Mouse (Mus musculus) layer of hippocampus, postnatal 10 days (tissue): Measurements from ENCODE around the gene Ppargc1a. TPM values are rescaled to one million over a fixed set of nuclear protein-coding genes. Genes with fewer than 3 reads are reported as not detected.
A peak's percentile ranks its signal among the peaks of the same experiment; 100 is the strongest.

ENCODE experiments used
- DNase-seq, 2 experiments: peaks; one replicate each; pipeline ENCODE4 v3.0.0; 2021; ENCODE audit warnings: low spot score in 2 of 2
- long read RNA-seq: library from polyadenylated mRNA; stranded (forward); transcript quantifications from one replicate; pipeline ENCODE4 v2.0.0, GENCODE M21; 2023
- total RNA-seq, 2 experiments: library from RNA; stranded (reverse); gene quantifications; 2 replicates each; pipeline ENCODE4 v1.2.3; 2021

Ppargc1a gene
- 10 to 100 TPM; 41.0 to 49.1 TPM for total RNA-seq
- long read RNA-seq, full-length matches to known transcripts = 1 of 11 reads
- long read RNA-seq, partial matches to known transcripts = 4 of 11 reads
- long read RNA-seq, other reads (novel, unspliced or antisense) = 6 of 11 reads

DNA sequence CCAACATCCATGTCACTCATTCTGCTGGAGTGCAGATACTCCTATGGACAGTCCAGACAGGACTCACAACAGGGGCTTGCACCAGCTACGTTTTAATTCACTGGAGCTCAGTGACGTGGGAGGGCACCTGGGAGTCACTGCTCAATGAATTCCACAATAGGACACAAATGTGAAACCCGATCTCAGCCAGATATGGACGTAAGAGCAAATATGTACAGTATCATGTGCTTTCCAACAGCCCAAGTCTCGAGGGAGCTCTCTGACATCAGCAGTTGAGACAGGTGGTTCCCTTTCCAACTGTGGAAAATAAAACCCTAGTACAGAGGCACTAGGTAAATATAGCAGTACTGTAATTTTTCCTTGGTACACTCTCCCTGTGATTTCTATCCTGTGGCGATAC, at the start of gene Ppargc1a:
Gene Ppargc1a (minus strand): TSS at position 68 of the 400 bp plus-strand sequence.
- no peak for DNase-seq

DNA sequence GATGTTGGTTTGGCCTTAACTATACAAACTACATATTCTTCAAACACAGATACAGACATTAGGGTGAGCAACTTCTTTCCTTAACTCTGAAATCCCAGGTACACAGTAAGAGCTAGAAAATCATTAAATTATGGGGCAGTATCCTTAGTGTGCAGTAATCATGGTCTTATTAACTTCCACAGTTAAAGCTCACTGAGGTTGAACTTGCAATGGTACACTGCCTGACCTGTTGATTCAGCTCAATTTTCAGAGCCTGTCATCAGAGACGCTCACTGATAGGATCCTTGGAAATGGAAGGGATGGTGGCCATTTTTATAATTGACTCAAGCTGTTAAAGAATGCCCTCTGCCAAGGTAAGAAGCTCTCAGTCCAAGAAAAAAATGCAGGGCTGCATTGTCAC, 49.4 kb upstream of the Ppargc1a start:
- DNase-seq = no peak

DNA sequence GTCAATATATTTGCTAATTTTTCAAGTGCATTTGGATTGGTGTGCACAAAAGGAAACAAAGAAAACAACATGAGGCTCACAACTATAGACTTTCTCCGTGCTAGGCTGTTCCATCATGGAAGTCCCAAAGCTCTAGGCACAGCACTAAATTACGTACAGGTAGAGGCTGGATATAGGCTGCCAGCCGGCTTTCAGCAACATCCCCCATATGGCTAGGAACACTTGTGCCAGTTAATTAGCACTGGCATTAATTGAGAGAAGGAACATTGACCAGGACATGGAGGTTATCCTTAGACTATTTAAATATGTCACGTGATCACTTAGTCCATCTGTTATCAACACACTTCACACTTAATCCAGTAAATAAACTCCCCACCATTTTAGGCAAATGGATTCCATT, 44.5 kb upstream of the Ppargc1a start:
- DNase-seq = no peak

DNA sequence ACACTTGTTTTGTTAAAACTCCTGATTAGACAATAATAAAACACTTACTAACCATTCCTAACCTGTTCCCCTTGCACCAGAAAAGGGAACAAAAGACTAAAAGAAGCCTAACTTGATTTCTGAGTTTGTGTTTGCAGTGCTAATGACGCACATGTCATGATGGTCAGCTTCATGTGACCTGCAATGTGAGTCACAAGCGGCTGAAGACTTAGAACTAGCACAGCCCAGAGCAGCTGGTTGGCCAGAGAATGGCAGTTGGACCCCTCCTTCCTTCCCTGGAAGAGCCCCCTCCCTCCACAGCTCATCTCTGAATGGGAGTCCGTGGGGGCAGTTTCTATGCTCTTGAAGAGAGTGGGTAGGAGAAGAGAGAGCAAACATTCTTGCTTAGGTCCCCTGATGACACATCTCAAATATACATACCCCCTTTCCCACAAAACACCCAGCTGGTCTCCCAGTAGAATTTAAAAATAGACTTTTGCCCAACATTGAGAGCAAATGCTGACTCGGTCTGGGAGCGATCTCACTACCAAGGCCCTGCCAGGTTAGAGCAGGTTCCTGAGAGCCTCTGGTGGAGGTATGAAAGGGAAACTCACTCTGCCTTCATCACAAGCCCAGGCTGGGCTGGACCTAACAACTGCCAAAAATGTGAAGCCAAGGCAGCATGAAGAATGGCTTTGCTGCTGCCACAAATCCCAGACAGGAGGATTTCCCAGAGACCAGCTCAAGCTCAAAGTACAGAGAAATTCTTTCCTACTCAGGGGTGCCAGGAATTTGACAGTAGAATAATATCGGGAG, 40.4 kb upstream of the Ppargc1a start:
- no peak for DNase-seq

DNA sequence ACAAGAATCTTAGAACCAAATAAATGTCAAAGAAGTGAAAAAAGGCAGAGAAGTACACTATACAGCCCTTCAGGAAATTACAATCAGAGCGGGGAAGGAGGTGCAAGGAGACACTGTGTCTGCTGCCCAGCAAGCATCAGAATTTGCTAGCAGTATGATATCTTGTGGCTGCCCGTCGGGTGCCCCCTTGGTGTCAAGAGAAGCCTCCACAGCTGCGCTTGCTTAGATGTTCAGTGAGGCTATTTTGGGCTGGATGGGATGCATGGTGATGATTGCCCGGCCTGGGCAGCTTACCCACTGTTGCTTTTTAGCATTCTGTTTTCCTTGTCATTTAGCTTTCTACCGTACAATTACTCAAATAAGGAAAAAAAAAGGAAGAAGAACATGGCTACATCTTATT, 32.0 kb upstream of the Ppargc1a start:
- DNase-seq = no peak

DNA sequence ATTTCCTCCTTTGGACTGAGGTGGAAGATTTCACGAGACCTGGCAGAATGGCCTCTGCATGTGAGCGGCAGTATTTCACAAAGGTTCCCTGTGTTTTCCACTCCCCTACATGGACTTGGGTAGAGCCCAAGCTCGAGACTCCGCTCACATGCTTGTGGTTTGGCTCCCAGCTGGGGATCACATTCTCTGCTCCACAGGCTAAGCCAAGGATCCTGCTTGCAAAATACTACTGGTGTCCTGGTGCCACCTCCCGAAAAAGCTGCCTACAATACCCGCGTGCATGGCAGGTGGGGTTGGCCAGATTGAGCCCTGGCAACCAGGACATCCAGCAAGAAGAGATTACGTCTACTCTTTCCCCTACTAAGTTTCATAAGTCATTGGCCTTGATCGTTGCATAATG, 28.1 kb upstream of the Ppargc1a start:
- DNase-seq = no peak

DNA sequence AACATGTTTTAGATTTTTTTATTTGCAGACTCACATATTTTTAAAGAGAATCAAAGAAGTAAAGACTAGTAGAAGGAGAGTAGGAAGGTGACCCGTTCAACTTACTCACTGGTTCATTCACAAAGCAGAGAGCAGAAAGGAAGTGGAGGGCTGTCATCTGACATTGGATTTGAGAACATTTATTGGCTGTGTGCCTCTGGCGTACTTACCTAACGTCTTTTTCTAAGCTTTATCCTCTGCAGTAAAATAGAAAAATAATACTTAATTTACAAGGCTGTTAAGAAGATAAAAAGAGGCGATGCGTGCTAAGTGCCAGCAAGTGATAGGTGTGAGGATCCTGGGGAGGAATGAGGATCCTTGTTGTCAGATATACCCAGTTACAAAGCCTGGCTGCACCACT, 24.7 kb upstream of the Ppargc1a start:
- DNase-seq = no peak

DNA sequence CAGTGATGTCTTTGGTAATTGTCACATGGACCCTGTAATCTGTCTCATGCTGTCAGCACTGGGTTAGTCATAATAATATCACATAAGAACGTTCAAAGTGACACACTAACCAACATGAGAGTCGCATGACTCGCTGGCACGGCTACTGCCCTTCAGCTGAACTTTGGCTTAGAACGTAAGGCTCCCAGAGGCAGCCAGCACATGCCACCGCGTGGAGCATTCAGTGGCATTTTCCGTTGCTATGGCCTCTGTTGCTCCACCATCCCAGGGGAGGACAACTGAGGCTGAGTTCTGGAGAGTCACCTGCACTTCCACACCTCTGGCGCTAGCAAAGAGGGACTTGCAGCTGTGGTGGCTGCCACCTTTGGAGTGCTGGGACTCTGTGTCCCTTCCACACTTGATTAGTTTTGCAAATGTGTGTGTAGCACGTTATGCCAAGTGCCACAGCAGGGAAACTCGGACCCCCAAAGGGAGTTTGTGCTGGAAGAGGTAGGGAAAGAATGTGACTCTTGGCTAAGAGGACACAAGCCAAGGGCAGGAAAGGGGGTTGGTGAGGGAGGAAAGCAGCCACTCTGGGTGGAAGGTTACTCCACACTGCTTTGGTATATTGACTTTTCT, 24.1 kb upstream of the Ppargc1a start:
- DNase-seq = no peak

DNA sequence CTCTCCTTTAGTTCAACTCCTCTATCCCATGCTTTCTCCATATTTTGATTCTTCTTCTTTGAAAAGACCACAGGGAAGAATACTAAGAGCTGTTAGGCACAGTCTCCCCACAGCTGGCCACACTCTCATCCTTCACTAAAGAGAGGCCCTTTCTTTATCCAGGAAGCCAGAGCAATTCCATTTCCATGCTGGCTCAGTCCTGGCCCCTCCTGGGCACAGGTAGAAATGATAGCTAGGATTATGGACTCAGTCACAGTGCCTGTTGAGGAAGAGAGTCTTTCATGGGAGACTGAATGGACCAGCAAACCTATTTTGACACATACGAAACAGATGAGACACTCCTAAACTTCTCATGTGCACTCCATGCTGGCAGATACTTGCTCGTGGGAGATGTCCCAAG, 18.7 kb upstream of the Ppargc1a start:
- no peak for DNase-seq

DNA sequence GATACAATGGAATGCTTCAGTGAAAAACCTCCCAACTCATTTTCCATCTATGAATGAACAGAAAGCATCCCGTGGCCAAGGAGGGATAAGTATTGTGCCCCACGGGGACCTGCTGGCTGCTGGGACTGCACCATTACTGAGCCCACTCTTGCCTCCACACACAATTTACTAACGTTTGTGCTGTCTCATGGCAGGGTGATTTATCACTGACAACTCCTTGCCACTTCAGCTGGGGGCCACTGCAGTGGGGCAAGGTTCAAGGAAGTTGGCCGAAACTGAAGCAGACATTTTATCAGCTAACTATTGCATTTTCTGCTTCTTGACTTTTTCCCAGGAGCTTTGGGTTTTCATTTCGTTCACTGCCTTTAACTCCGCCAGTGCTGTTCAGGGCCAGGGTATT, 17.5 kb upstream of the Ppargc1a start:
- DNase-seq = no peak

DNA sequence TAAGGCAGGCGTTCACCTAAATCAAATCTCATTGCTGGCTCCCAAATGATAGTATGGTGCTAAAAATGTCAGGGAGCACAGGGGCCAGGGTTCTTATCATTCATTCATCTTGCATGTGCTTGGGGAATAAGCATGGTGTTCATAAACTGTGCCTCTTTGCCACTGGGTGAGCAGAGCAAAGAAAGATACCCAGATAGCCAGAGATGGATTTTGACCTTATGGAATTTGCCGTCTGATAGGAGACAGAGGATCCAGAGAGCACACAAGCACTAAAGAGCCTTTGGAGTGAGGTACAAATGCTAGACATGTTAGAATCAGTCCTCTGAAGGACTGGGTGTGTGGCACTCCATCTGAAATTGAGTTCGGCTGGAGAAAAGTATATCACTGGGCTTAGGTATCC, 16.7 kb upstream of the Ppargc1a start:
- no peak for DNase-seq

DNA sequence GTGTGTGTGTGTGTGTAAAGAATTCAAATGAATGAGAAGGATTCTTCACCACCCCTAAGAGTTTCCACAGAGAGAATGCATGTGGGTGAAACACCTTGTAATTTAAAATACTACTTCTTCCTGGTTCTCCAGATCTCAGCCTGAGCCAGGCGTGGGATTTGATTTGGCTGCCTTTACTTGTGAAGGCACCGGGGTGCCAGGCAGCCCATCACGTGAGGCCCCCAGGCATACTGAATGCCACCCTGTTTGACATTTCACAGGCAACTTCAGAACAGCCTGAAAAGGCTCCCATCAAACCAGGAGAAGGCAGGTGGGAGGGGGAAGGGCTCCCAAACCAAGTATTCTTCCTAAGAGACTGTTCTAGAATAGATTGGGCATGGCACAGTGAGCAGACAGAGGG, 16.1 kb upstream of the Ppargc1a start:
- DNase-seq = no peak

DNA sequence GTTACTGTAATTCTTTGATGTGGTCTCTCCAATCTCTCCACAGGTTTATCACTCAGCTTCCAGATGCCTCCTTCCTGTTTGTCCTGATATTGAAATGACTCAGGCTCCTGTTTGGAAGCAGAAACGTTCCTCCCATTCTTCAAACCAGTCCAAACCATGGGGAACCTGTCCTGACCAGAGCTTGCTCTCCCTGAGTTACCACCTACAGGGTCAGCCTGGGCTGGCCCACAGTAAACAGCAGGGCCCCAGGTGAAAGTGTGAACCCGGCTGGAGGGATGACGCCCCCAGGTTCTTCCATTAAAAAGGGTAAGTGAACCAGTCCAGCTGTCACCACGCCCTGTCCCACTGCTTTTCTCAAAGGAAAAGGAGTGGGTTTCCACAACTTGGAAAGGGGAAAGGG, 15.5 kb upstream of the Ppargc1a start:
- DNase-seq = no peak

DNA sequence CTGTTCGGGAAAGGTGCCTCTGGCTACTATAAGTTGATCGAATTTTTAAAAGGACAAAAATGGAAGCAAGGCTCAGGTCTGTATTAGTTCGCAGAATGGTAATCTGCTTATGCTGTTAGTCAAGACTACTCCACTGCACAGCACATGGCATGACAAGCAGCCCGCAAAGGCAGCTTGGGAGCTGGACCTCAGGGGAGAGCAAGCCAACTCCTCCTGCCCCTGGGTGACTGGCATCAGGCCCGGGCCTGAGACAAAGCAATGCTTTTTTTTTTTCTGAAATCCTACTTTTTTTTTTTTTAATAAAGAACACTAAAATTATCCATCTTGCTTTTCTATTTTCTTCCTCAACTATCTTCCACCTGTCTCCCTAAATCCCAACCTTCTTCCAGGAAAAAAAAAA, 15.1 kb upstream of the Ppargc1a start:
- DNase-seq = no peak

DNA sequence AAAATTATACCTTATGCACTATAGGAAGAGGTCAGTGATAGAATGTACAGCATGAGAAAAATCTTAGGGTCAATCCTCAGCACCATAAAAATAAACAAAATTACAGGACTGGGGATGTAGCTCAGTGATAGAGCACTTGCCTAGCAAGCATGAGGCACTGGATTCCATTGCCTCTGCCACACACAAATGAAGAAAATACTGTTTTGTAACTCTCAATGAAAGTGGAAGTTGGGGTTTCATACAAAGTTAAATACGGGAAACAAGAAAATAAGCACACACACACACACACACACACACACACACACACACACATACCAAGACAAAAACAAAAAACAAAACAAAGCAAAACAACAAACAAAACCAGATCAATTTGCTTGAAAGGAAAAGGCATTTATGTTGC, 10.1 kb upstream of the Ppargc1a start:
- DNase-seq = no peak

DNA sequence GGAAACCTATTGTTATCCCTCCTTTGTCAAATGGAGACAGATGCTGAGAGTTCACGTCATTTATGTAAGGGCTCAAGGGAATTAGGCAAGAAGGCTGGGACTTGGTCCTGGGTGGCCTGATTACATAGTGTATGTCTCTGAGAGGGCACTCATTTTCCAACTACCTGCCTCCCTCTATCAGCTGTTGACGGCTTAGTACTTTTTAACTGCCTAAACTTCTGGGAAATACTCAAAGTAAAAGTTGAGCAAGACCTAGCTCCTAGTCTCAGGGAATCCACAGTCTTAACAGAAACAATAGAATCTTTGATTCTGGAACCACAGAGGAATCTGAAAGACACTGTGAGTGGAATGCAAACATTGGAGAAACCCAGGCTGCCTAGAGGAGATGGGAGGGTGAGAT, 6.2 kb upstream of the Ppargc1a start:
- no peak for DNase-seq

DNA sequence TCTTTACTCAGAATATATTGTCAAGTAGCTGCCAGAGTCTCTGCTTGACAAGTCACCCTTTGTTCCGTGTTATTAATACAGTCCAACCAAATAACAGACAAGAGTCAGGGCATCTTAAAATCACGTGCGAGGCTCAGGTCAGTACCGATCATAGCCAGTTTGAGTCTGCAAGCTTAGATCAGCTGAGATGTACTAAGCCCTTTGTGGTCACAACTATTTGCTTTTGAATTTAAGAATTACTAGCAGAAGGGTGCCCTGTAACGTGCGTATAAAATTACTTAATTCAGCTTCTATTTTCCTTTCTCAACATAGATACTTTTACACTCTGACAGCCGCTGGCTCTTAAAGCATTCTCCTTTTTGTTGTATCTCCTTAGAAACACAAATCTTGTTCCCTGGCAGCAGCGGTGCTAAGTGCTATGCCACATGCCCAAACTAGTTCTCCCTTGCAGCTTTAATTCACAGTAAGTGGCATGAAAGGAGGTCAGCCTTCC, 718 bp upstream of the Ppargc1a start:
- no peak for DNase-seq

DNA sequence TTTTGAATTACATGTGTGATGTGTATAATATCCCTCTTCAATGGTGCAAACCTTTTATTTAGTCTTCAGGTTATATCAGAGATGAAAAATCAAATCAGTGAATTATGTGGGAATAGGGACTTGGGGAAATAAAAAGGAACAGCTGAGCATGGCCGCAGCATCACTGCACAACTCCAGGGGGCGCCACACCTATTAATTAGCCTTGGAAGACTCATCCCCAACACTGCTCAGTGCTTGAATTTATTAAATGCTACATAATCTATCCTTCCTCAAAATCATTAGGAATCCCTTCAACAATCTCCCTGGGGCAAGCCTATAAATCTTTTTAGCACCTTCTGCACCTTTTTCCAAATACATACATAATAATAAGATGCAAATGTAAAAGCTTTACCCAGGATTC, 1.9 kb downstream of the Ppargc1a start:
- no peak for DNase-seq

DNA sequence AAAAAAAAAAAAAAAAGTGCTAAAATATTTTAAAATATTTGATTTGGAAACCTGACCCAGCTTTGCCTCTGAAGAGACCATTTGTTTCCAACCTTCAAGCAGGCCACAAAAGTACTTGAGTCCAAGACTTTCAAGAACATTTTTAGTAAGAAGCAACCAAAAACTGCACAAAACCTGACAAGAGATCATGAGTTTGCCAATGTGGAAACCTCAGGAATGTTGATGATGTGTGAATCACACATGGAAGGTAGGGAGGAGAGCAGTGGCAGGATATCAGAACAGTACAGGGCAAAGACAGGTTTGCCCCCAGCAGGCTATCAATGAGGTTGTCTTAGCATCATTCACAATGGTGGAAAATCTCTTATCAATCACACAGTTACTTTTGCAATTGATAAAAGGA, 2.5 kb downstream of the Ppargc1a start:
- DNase-seq = no peak

DNA sequence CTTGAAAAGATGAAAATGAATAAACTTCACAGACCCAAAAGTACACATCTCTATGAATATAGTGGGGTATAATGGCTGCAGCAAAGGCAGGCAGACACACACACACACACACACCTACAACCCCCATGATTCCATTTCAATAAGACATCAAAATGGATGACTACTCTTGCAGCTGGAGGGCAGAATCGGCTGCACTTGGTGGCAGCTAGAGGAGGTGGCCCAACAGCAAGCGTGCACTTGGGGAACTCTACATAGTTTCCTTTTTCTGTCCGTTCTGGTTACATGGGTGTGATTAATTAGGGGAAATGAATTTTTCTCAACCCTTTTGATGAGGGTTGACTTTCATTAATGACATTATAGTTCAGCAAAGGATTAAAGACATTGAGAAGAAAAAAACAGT, 4.0 kb downstream of the Ppargc1a start:
- DNase-seq = no peak

DNA sequence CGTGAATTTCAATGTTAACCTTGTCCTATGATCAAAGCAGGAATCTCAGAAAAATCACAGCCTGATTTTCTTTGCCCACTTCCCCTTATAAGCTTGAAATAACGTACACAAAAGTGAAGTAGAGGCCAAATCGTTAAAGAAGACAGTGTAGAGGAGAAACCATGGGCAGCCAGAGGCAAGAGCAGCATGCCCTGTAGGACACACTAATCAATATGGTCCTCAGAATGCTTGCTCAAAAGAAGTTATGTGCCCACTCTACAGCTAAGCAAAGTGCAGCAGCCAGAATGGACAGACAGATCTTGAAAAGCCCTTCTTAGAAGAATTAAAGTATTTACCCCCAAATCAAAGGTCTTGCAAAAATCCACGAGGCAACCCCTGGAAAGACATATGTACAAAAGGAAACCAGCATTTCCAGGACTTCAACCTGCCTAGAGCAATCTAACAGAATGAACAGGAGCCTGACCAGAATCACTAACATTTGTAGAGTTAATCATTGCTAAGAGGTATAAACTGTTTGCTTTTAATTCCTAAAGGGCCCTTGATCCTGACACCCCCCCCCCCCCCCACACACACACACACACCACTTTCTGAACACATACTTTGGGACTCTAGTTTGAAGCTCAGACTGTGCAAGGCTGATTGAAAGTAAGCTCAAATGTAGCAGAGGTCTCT, 9.8 kb downstream of the Ppargc1a start:
- DNase-seq = no peak

DNA sequence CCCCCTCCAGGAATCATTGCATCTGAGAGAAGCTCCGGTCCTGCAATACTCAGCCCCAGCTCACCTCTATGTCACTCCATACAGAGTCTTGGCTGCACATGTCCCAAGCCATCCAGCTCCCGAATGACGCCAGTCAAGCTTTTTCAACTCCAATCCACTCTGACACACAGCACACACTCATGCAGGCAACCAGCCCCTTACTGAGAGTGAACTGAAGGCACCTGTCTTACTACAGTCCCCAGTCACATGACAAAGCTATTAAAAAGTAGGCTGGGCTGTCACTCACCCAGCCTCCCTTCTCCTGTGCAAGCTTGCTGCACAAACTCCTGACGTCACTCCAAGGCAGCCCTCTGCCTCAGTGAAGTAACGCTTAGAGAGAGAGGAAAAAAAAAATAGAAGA, 13.9 kb downstream of the Ppargc1a start:
- peak in 1 of 2 experiments; percentile 28 for DNase-seq
